Mouse (Mus musculus): ENCODE measurements at regions not wholly inside any gene's neighbourhood (a gene's known extent, or its start where the extent isn't known, plus 50 kb on each side); places are given as distances from the start of the nearest gene placed in this dataset.

GRCm38 (mm10) chr1:185915579-185915978 lies 201.5 kb downstream of the Lyplal1 start:
- TF ChIP-seq EP300 (IDR thresholded peaks at IDR 0.05; ENCODE audit: low read depth) (no peak), CTCF (IDR thresholded peaks at IDR 0.05; ENCODE audit: low read depth) (no peak)

DNA sequence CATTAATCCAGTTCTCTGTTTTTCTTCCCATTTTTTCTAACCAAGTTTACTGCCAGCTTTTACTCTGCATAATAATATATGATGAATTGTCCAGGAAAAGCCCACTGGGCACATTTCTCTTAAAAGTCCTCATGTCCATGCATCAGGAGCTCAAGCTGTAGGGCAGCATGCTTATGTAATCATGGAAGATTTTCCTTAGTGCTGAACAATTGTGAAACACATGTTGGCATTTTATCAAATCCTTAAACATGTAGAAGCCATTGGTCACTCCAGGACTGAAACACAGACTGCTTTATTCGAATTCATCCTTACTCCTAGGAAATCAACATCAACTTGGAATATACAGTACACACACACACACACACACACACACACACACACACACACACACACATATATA lies 198.4 kb downstream of the Lyplal1 start:
- 63% methylated on average over 1 of the region's 1 CpGs for WGBS (ENCODE audit: insufficient replicate concordance)
- Histone ChIP-seq H3K4me2 (ENCODE audit: low read depth, low read length) (no peak overlapping the region), H3K36me3 (replicated peaks; ENCODE audit: insufficient read depth, low read length) (no peaks in the 10 kb centered on the region), H3K9ac (replicated peaks) (no peak overlapping the region), H3K4me1 (ENCODE audit: insufficient read depth) (no peaks in the 10 kb centered on the region), H3K27me3 (ENCODE audit: insufficient read depth, low read length) (no peaks in the 10 kb centered on the region), H3K27ac (ENCODE audit: low read depth) (no peak overlapping the region), H3K4me3 (ENCODE audit: low read depth, low read length) (no peak overlapping the region), H3K9me3 (ENCODE audit: low read length) (no peaks in the 10 kb centered on the region)
- TF ChIP-seq CTCF (IDR thresholded peaks at IDR 0.05; ENCODE audit: low read depth) (no peak), EP300 (IDR thresholded peaks at IDR 0.05; ENCODE audit: low read depth) (no peak)
- DNase-seq, result no peak
- ATAC-seq, result no peak

More at GRCm38 (mm10) chr1:185915579-185915978, 201.5 kb downstream of the Lyplal1 start:
- Histone ChIP-seq H3K4me1 (ENCODE audit: insufficient read depth) (no peaks in the 10 kb centered on the region), H3K36me3 (replicated peaks; ENCODE audit: insufficient read depth, low read length) (no peaks in the 10 kb centered on the region), H3K4me3 (ENCODE audit: low read depth, low read length) (no peak overlapping the region), H3K27ac (ENCODE audit: low read depth) (no peak overlapping the region), H3K4me2 (ENCODE audit: low read depth, low read length) (no peak overlapping the region), H3K27me3 (ENCODE audit: insufficient read depth, low read length) (no peaks in the 10 kb centered on the region), H3K9me3 (ENCODE audit: low read length) (no peaks in the 10 kb centered on the region), H3K9ac (replicated peaks) (no peak overlapping the region)
- ATAC-seq (no peak), DNase-seq (no peak)
- 58% methylated on average over 2 of the region's 2 CpGs for WGBS (ENCODE audit: insufficient replicate concordance)

GRCm38 (mm10) chr1:185923723-185924122 lies 193.4 kb downstream of the Lyplal1 start:
- Histone ChIP-seq H3K9me3 (ENCODE audit: low read length) (no peaks in the 10 kb centered on the region), H3K4me3 (ENCODE audit: low read depth, low read length) (no peak overlapping the region), H3K9ac (replicated peaks) (no peak overlapping the region), H3K4me2 (ENCODE audit: low read depth, low read length) (no peak overlapping the region), H3K4me1 (ENCODE audit: insufficient read depth) (no peaks in the 10 kb centered on the region), H3K36me3 (replicated peaks; ENCODE audit: insufficient read depth, low read length) (no peaks in the 10 kb centered on the region), H3K27ac (ENCODE audit: low read depth) (no peak overlapping the region), H3K27me3 (ENCODE audit: insufficient read depth, low read length) (no peaks in the 10 kb centered on the region)
- ATAC-seq (no peak), DNase-seq (no peak)
- WGBS (ENCODE audit: insufficient replicate concordance), result 65% methylated on average over 2 of the region's 2 CpGs
- TF ChIP-seq CTCF (IDR thresholded peaks at IDR 0.05; ENCODE audit: low read depth) (no peak), EP300 (IDR thresholded peaks at IDR 0.05; ENCODE audit: low read depth) (no peak)

- no peak for TF ChIP-seq EP300 (IDR thresholded peaks at IDR 0.05; ENCODE audit: low read depth)
- Histone ChIP-seq H3K4me3 (ENCODE audit: low read depth, low read length) (no peak overlapping the region), H3K4me2 (ENCODE audit: low read depth, low read length) (no peak overlapping the region), H3K9me3 (ENCODE audit: low read length) (no peaks in the 10 kb centered on the region), H3K9ac (replicated peaks) (no peak overlapping the region), H3K27me3 (ENCODE audit: insufficient read depth, low read length) (no peaks in the 10 kb centered on the region), H3K4me1 (ENCODE audit: insufficient read depth) (no peaks in the 10 kb centered on the region), H3K27ac (ENCODE audit: low read depth) (no peak overlapping the region), H3K36me3 (replicated peaks; ENCODE audit: insufficient read depth, low read length) (no peaks in the 10 kb centered on the region)
- ATAC-seq, result no peak
- WGBS (ENCODE audit: insufficient replicate concordance), result 31% methylated on average over 2 of the region's 2 CpGs
- DNase-seq, result no peak
These were observed 188.1 kb downstream of the Lyplal1 start for GRCm38 (mm10) chr1:185929000-185929399.

GRCm38 (mm10) chr1:185929761-185930160 lies 187.3 kb downstream of the Lyplal1 start:
- DNase-seq (no peak), ATAC-seq (no peak)
- Histone ChIP-seq H3K9me3 (ENCODE audit: low read length) (no peaks in the 10 kb centered on the region), H3K4me3 (ENCODE audit: low read depth, low read length) (no peak overlapping the region), H3K4me1 (ENCODE audit: insufficient read depth) (no peaks in the 10 kb centered on the region), H3K36me3 (replicated peaks; ENCODE audit: insufficient read depth, low read length) (no peaks in the 10 kb centered on the region), H3K27ac (ENCODE audit: low read depth) (no peak overlapping the region), H3K27me3 (ENCODE audit: insufficient read depth, low read length) (no peaks in the 10 kb centered on the region), H3K9ac (replicated peaks) (no peak overlapping the region), H3K4me2 (ENCODE audit: low read depth, low read length) (no peak overlapping the region)
- 65% methylated on average over 5 of the region's 5 CpGs for WGBS (ENCODE audit: insufficient replicate concordance)
- TF ChIP-seq EP300 (IDR thresholded peaks at IDR 0.05; ENCODE audit: low read depth) (no peak), CTCF (IDR thresholded peaks at IDR 0.05; ENCODE audit: low read depth) (peak; percentile 19; the same call in 1 of the 2 replicates)

DNA sequence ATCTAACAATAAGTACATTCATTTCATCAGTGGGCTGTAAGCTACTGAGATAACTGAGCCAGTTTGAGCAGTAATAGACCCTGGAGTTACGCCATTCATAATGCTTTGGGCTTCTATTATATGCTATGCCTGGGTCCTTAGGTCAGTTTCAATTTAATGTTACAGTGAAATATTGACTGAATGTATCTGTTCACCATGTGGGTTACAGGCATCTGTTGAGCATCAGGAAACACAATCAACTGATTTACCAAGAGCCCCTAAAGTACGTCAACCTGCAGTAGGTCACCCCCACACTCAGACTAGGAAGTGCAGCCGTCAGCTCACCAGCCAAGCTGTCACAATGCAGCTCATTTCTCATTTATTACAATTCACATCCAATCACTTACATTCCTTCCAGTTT lies 183.5 kb downstream of the Lyplal1 start:
- ATAC-seq (no peak), DNase-seq (no peak)
- WGBS (ENCODE audit: insufficient replicate concordance), result 70% methylated on average over 3 of the region's 3 CpGs

GRCm38 (mm10) chr1:185937026-185937425 lies 180.1 kb downstream of the Lyplal1 start:
- Histone ChIP-seq H3K4me3 (ENCODE audit: low read depth, low read length) (no peak overlapping the region), H3K9ac (replicated peaks) (no peak overlapping the region), H3K27ac (ENCODE audit: low read depth) (no peak overlapping the region), H3K9me3 (ENCODE audit: low read length) (no peaks in the 10 kb centered on the region), H3K27me3 (ENCODE audit: insufficient read depth, low read length) (no peaks in the 10 kb centered on the region), H3K36me3 (replicated peaks; ENCODE audit: insufficient read depth, low read length) (no peaks in the 10 kb centered on the region), H3K4me1 (ENCODE audit: insufficient read depth) (no peaks in the 10 kb centered on the region), H3K4me2 (ENCODE audit: low read depth, low read length) (no peak overlapping the region)
- DNase-seq (no peak), ATAC-seq (no peak)
- no peak for TF ChIP-seq EP300 (IDR thresholded peaks at IDR 0.05; ENCODE audit: low read depth)
- TF ChIP-seq CTCF (IDR thresholded peaks at IDR 0.05; ENCODE audit: low read depth), result no peak

More for the DNA sequence above, 183.5 kb downstream of the Lyplal1 start:
- Histone ChIP-seq H3K4me1 (ENCODE audit: insufficient read depth) (no peaks in the 10 kb centered on the region), H3K4me3 (ENCODE audit: low read depth, low read length) (no peak overlapping the region), H3K27ac (ENCODE audit: low read depth) (no peak overlapping the region), H3K9ac (replicated peaks) (no peak overlapping the region), H3K4me2 (ENCODE audit: low read depth, low read length) (no peak overlapping the region), H3K9me3 (ENCODE audit: low read length) (no peaks in the 10 kb centered on the region), H3K27me3 (ENCODE audit: insufficient read depth, low read length) (no peaks in the 10 kb centered on the region), H3K36me3 (replicated peaks; ENCODE audit: insufficient read depth, low read length) (no peaks in the 10 kb centered on the region)
- no peak for TF ChIP-seq EP300 (IDR thresholded peaks at IDR 0.05; ENCODE audit: low read depth)
- TF ChIP-seq CTCF (IDR thresholded peaks at IDR 0.05; ENCODE audit: low read depth), result no peak
